Mouse (Mus musculus): ENCODE results near the gene Stk39. TPM values are rescaled to one million over a fixed set of nuclear protein-coding genes. Genes with fewer than 3 reads are reported as not detected.

Gene Stk39
- total RNA-seq (2021): 10 to 100 TPM; 77.5 to 80.1 TPM

DNA sequence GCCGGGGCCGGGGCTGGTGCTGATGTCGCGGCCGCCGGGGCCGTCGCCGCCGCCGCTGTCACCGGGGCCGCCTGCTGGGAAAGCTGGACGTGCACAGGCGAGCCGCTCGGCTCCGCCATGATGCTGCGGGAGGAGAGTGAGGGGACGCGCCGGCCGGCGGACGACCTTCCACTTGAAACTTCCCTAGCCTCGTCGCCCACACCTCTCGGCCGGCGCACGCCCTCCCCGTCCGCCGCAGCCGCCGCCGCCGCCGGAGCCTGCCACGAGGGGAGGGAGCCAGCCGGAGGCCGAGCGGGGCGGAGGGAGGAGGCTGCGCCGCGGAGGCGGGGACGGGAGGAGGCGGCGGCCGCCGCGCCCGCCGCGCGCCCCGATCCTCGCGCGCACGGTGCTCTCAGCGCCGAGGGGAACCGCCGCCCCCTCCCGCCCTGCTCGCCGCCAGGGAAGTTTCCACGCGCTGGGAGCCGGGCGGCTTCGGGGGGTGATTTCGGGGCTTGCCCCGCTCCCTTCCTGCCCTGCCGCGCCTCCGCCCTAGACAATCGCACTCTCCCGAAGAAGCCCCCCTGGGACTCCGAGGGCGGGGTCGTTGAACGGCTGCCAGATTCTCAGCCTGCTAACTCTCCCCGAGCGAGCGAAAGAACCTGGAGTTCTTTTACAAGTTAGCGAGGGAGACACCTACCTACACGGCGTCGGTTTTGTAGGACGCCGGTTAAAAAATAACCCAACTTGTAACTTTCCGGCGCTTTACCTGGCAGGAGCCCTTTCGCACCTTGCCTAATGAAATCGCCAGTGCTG is at the start of gene Stk39:
Stk39 (minus strand) TSS at position 510 of the 792 bp plus-strand sequence.
- intact Hi-C loops (cut with DNase I): loop anchor here (2.0 to 5.0 kb wide), 2 partner anchors 55 to 105 kb away; no protein-coding TSS in a partner anchor
- DNase-seq (ENCODE audit: low spot score in 2 of 2): peak; percentile 62 to 78

- DNase-seq (ENCODE audit: low spot score in 2 of 2): no peak
- intact Hi-C loops (cut with DNase I): no loop called here
Observed at GRCm38 (mm10) chr2:68515409-68515808, 43.3 kb upstream of the Stk39 start.

GRCm38 (mm10) chr2:68503202-68503601 is 31.1 kb upstream of the Stk39 start:
- no peak for DNase-seq (ENCODE audit: low spot score in 2 of 2)
- intact Hi-C loops (cut with DNase I): no loop called here

- DNase-seq (ENCODE audit: low spot score in 2 of 2): no peak
- intact Hi-C loops (cut with DNase I): no loop called here
Observed at GRCm38 (mm10) chr2:68502734-68503133, 30.7 kb upstream of the Stk39 start.

GRCm38 (mm10) chr2:68502236-68502635 is 30.2 kb upstream of the Stk39 start:
- DNase-seq (ENCODE audit: low spot score in 2 of 2): no peak
- intact Hi-C loops (cut with DNase I): no loop called here

- no peak for DNase-seq (ENCODE audit: low spot score in 2 of 2)
- intact Hi-C loops (cut with DNase I): no loop called here
Observed at GRCm38 (mm10) chr2:68486275-68486674, 14.2 kb upstream of the Stk39 start.

GRCm38 (mm10) chr2:68485141-68485540 is 13.1 kb upstream of the Stk39 start:
- no peak for DNase-seq (ENCODE audit: low spot score in 2 of 2)
- intact Hi-C loops (cut with DNase I): no loop called here

GRCm38 (mm10) chr2:68482896-68483295 is 10.8 kb upstream of the Stk39 start:
- intact Hi-C loops (cut with DNase I): no loop called here
- DNase-seq (ENCODE audit: low spot score in 2 of 2): no peak

DNA sequence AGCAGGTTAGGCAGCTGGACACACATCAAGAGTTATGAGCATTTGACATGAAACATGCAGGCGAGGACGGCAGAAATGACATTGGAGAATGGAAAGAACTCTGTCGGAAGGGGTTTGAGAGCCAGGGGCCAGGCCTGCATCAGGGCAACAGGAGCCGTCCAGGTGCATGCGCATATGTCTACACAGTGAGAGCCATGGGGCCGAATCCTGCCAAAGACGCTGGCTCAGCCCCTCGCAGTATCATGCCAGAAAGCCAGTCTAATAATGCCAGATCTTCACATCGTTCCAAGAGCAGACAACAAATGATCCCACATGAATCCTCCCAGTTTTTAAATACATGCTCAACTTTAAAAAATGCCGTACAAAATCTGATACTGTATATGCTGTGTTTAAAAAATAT is 7.8 kb upstream of the Stk39 start:
- DNase-seq (ENCODE audit: low spot score in 2 of 2): no peak
- intact Hi-C loops (cut with DNase I): no loop called here

DNA sequence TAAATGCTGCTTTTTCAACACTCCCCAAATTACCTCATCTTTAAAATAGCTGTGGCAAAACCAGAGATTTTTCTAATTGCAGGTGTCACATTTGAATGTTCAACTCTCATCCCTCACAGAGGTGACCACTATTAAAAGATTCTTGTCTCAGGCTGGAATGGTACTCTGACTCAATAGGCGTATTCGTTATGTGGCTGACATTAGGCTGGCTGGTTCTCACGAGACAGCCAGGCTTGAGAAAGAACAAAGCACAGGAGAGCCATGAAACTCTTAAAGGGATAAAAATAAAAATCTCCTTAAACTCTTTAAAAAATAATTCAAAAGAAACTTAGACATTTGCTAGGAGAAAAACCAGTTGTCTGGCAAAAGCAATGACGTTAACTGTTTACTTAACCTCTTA is 853 bp upstream of the Stk39 start:
- DNase-seq (ENCODE audit: low spot score in 2 of 2): no peak
- intact Hi-C loops (cut with DNase I): loop anchor here (5.0 kb wide), 1 partner anchor 56 kb away; no protein-coding TSS in a partner anchor

- intact Hi-C loops (cut with DNase I): loop anchor here (5.0 kb wide), 1 partner anchor 55 kb away; no protein-coding TSS in a partner anchor
- no peak for DNase-seq (ENCODE audit: low spot score in 2 of 2)
Observed at GRCm38 (mm10) chr2:68472551-68472910, 463 bp upstream of the Stk39 start.

DNA sequence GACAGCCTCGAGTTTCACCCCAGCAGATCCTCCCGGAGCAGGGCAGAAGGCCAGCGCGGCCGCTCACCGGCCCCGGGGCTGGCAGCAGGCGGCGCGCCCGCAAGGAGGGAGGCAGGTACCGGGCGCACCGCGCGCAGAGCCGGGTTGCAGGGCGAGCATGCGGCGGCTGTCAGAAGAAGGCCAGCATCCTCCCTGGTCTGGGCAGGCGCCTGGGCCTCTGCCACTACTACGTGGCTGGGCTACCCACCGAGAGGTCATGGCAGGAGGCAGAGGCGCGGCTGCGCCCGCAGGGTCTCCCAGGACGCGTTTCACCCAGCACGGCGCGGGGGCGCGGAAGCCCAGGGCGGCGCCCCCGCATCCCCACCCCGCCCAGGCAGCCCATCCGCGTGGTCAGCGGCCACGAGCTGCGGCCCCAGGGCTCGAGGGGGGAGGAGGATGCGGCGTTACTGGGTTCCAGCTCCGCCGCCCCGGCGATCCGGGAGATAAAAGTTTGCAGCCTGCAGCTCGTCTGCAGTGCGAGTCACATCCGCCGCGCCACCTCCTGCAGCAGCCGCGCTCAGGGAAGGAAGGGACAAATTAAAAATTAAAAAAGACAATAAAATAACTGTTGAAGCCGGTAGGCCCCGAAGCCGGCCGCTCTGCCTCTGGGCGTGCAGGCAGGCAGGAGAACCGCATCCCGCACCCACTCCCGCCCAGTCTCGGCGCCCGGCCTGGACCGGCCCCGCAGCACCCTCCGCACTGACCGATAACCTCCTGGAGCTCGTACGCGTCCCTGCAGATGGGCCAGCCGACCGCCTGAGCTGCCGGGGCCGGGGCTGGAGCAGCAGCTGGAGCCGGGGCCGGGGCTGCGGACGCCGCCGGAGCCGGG is 943 bp downstream of the Stk39 start:
- peak; percentile 67 to 78 for DNase-seq (ENCODE audit: low spot score in 2 of 2)
- intact Hi-C loops (cut with DNase I): loop anchor here (2.0 to 5.0 kb wide), 2 partner anchors 54 to 104 kb away; no protein-coding TSS in a partner anchor

DNA sequence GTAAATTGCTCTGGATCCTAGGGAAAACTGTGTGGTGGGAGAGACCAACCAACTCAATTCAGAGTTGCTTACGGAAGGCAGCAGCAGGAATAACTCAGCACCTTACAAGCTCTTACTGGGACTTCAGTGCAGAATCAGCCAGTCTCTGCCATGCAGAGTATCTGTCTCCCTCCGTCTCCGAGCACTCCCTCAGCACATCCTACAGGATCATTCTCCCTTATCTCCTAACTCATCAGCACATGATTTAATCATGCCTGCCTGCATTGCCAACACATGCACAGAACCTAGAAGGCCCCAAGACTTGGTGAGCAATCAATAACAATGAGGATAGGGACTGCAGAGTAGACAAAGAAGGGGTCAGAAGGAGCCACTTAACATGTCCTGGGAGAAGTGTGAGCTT is 2.6 kb downstream of the Stk39 start:
- intact Hi-C loops (cut with DNase I): no loop called here
- DNase-seq (ENCODE audit: low spot score in 2 of 2): no peak

DNA sequence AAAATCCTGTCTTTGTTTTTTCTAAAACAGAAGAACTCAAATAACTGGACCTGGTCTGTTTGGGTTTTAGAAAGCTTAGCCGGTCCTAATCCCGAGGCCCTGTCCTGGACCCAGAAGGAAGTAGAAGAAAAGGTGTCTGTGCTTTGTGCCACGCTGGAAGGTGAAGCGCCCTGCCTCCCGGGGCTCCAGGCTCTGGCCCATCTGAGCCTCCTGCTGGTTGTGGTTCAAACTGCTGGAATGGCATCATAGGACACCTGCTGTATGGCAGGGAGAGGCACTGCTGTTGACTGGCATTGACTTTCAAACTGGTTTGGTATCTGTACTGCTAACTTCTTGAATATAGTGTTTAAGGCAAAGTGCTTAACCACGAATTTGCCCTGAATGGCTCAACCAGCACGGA is 3.4 kb downstream of the Stk39 start:
- intact Hi-C loops (cut with DNase I): no loop called here
- DNase-seq (ENCODE audit: low spot score in 2 of 2): no peak

DNA sequence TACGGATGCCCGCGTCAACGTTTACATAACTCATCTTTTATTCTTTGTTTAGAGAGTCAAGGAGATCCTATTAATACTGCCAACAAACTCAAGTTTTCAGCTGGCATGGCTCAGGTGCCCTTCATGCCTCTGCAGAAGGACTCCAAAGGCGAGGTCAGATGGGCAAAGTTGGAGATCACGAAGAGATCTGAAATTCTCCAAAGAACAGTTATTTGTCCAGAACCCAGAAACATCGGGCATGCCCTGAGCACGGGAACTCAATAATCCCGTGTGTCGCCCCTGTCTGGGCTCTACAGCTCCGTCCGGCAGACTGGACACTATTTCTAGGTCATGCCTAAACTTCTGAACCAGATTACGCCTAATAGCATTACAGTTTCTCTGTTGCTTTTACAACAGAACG is 3.8 kb downstream of the Stk39 start:
- intact Hi-C loops (cut with DNase I): no loop called here
- no peak for DNase-seq (ENCODE audit: low spot score in 2 of 2)

DNA sequence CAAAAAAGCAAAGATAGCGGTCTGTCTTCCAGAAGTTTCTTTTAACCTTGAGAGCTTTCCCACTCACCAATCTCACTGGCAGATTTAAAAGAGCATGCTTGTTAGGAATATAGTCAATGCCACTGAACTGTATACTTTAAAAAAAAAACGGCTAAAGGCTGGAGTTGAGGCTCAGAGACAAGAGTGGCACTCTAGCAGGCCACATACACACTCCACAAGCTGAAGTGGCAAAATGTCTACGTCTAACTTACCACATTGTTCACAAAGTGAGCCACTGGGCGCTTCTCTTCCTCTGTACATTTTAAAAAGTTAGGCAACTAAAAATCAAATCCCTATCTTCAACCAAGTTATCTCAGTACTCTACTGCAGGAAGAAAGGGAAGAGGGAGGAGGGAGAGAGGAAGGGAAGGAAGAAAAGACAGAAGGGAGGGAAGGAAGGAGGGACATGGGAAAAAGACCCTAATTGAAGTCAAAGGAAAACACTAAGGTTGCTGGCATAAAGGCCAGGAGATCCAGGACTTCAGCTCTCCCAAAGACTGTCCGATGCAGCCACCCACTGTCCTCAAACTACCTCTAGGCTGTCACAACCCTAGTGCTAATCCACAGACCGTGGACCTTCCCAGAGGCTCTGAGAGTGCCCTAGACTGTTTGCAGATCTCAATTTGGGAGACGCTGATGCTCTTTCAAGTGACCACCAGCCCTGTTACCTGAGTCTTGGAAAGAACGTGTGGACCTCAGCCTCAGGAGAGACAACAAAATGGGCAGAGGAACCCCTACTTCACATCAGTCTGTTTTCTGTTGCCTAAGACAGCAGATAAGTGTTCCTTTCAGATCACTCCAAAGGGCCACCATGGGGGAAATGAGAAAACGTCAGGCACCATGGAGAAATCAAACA is 4.7 kb downstream of the Stk39 start:
- DNase-seq (ENCODE audit: low spot score in 2 of 2): no peak
- intact Hi-C loops (cut with DNase I): no loop called here

DNA sequence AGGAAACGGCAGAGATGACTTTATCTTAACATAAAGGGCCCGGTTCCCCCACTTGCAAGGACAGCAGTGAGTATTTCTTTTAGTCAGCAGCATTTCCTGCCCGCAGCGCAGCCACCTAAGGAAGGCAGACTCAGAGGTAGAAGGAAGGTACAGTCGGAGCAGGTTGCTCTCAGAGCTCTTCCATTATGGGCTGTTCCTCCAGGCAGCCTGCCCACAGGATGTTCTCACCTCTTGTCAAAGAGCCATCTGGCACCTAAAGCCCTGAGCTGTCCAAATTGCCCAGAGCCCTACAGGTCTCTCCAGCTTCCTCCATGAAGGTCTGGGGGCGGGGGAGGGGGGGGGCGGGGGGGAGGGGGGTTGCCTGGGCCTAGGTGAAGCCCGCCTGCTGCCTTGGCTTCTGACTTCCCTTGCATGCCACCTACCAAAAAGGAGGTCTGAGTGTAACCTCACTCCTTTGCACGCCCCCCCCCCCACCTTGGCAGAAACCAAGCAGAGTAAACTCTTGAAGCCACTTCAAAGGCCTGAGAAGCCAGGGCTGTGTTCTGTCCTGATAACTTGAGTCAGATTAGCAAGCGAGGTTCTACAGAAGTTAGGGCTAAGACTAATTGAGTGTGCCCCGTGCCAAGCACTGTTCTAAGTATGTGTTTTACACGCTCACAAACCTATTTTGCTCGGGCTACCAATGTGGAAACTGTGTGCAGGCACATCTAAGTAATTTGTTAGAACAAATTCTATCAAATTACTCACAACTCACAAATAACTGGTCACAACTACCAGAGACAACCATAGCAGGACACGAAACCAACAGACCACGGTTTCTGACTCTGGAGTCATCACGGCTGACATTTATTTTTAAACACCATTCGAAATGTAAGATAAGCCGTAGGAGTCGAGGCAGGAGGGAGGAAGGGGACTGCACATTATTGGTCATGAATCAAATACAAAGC is 5.7 kb downstream of the Stk39 start:
- intact Hi-C loops (cut with DNase I): no loop called here
- no peak for DNase-seq (ENCODE audit: low spot score in 2 of 2)

- intact Hi-C loops (cut with DNase I): no loop called here
- DNase-seq (ENCODE audit: low spot score in 2 of 2): no peak
Observed at GRCm38 (mm10) chr2:68465266-68466123, 6.6 kb downstream of the Stk39 start.
